Mouse (Mus musculus) thymus, postnatal 10 days (tissue): ENCODE data around the gene Pef1.

Experiments used
- DNase-seq, 2 experiments: peaks; one replicate each; pipeline ENCODE4 v3.0.0; 2021; ENCODE audit warnings: low spot score in 2 of 2

Gene Pef1

GRCm38 (mm10) chr4:130174335-130175031 is 72.1 kb downstream of the Pef1 start:
- peak in 1 of 2 experiments; percentile 10 for DNase-seq

GRCm38 (mm10) chr4:130175072-130175711 is 72.8 kb downstream of the Pef1 start, which contains the start of gene Tinagl1:
Gene Tinagl1 (minus strand): TSS chr4:130175122.
- no peak for DNase-seq

GRCm38 (mm10) chr4:130176156-130176720 is 73.9 kb downstream of the Pef1 start:
- DNase-seq = no peak

- no peak for DNase-seq
Observed at GRCm38 (mm10) chr4:130177087-130177486, 74.7 kb downstream of the Pef1 start.

GRCm38 (mm10) chr4:130177536-130177935 is 75.2 kb downstream of the Pef1 start:
- DNase-seq = no peak
